Mouse (Mus musculus) brain, embryonic 14.5 days (tissue): ENCODE measurements around the gene Stk19.

Source experiments
- CTCF ChIP-seq: fragments of 200-500 bp; IDR thresholded peaks from 2 replicates; pipeline ENCODE4 v1.5.1; 2012; ENCODE audit warnings: inconsistent platforms, mild to moderate bottlenecking, moderate library complexity, borderline replicate concordance; ENCODE audit not compliant: insufficient read depth, insufficient read length; ENCODE audit errors: extremely low read depth
- POLR2A ChIP-seq: fragments of 200-500 bp; IDR thresholded peaks from 2 replicates; pipeline ENCODE4 v1.6.1; 2012; ENCODE audit warnings: mild to moderate bottlenecking, inconsistent platforms, borderline replicate concordance; ENCODE audit not compliant: poor library complexity, insufficient read depth, insufficient read length, severe bottlenecking; ENCODE audit errors: extremely low read depth

- TF ChIP-seq POLR2A (no peak), CTCF (no peak)
These were observed 42.7 kb upstream of the Stk19 start, which contains the start of gene Zbtb12 for GRCm38 (mm10) chr17:34879336-34879879.
